ENCODE assay signal across 12 mouse cellular contexts in genomic region chr12:11837819-11838472, GRCm38 (mm10).
DNase-seq lines count a peak whose midpoint lies in the region; ATAC-seq and TF ChIP-seq lines count a peak whose summit lies in the region.
"Had no signal": no experiment of that assay in that cellular context is flagged by ENCODE, and none has a peak within 500 bp of the region (broad histone marks: within the 10 kb centered on the region; RNA-seq: fewer than 3 reads in every experiment).

No protein-coding gene starts in this region.

- H3K4me3 ChIP-seq in midbrain, postnatal 0 days (ENCODE audit: low read depth, low read length) = no peak overlapping the region
- H3K4me3 ChIP-seq in midbrain, embryonic 10.5 days = no peak overlapping the region
- H3K4me3 ChIP-seq: limb, embryonic 15.5 days; midbrain, embryonic 12.5 days; neural tube, embryonic 15.5 days had no signal

- no peaks in the 10 kb centered on the region for H3K9me3 ChIP-seq in midbrain, postnatal 0 days (ENCODE audit: low read length)
- H3K9me3 ChIP-seq in midbrain, embryonic 10.5 days (replicated peaks) = no peaks in the 10 kb centered on the region
- H3K9me3 ChIP-seq: limb, embryonic 15.5 days; midbrain, embryonic 12.5 days; neural tube, embryonic 15.5 days had no signal

- no peak overlapping the region for H3K27ac ChIP-seq in midbrain, postnatal 0 days (ENCODE audit: low read depth, low read length)
- no peak overlapping the region for H3K27ac ChIP-seq in midbrain, embryonic 10.5 days (replicated peaks)
- H3K27ac ChIP-seq: limb, embryonic 15.5 days; midbrain, embryonic 12.5 days; neural tube, embryonic 15.5 days had no signal

- H3K4me1 ChIP-seq in midbrain, postnatal 0 days (ENCODE audit: insufficient read depth, low read length) = no peaks in the 10 kb centered on the region
- no peaks in the 10 kb centered on the region for H3K4me1 ChIP-seq in midbrain, embryonic 10.5 days
- H3K4me1 ChIP-seq: limb, embryonic 15.5 days; midbrain, embryonic 12.5 days; neural tube, embryonic 15.5 days had no signal

- H3K9ac ChIP-seq in midbrain, postnatal 0 days (replicated peaks; ENCODE audit: low read length, poor library complexity, severe bottlenecking) = no peak overlapping the region
- H3K9ac ChIP-seq: limb, embryonic 15.5 days; midbrain, embryonic 12.5 days; neural tube, embryonic 15.5 days had no signal

- H3K4me2 ChIP-seq in midbrain, postnatal 0 days (ENCODE audit: low read depth, low read length, poor library complexity, severe bottlenecking) = no peak overlapping the region
- H3K4me2 ChIP-seq: limb, embryonic 15.5 days; midbrain, embryonic 12.5 days; neural tube, embryonic 15.5 days had no signal

- intact Hi-C loops in heart, postnatal 14 days (cut with DNase I) = no loop called here
- intact Hi-C loops in heart, postnatal 36 days (cut with DNase I) = no loop called here

- no peaks in the 10 kb centered on the region for H3K27me3 ChIP-seq in midbrain, postnatal 0 days (ENCODE audit: insufficient read depth, low read length)
- no peaks in the 10 kb centered on the region for H3K27me3 ChIP-seq in midbrain, embryonic 10.5 days (ENCODE audit: low read depth, poor library complexity, severe bottlenecking)
- H3K27me3 ChIP-seq: limb, embryonic 15.5 days; midbrain, embryonic 12.5 days; neural tube, embryonic 15.5 days had no signal

- WGBS in midbrain, postnatal 0 days = 59% methylated on average over 3 of the region's 3 CpGs
- 73% methylated on average over 3 of the region's 3 CpGs for WGBS in midbrain, embryonic 10.5 days

- no peaks in the 10 kb centered on the region for H3K36me3 ChIP-seq in midbrain, postnatal 0 days (ENCODE audit: insufficient read depth, low read length)
- no peaks in the 10 kb centered on the region for H3K36me3 ChIP-seq in midbrain, embryonic 10.5 days
- H3K36me3 ChIP-seq: limb, embryonic 15.5 days; midbrain, embryonic 12.5 days; neural tube, embryonic 15.5 days had no signal

- ATAC-seq in midbrain, postnatal 0 days (ENCODE audit: low FRiP score) = no peak
- no peak for ATAC-seq in inflammation-experienced regulatory T-cells, adult 6 months

- TF ChIP-seq CTCF in midbrain, postnatal 0 days (IDR thresholded peaks at IDR 0.05) = 0 out of 2 replicates have a peak, but pooled peaks have one; percentile 4

- DNase-seq in heart, postnatal 14 days = peak; percentile 1 to 4
- no peak for DNase-seq in heart, postnatal 36 days
- peak; percentile 58 for DNase-seq in midbrain, postnatal 0 days (ENCODE audit: low spot score)
- DNase-seq in midbrain, embryonic 10.5 days (ENCODE audit: low spot score) = no peak
- peak; percentile 46 for DNase-seq in lung, postnatal 14 days
- no peak for DNase-seq in B cell, adult 2 months
- DNase-seq in urinary bladder, adult 18-20 months (ENCODE audit: low spot score in 2 of 2) = no peak
- DNase-seq: kidney, postnatal 25 days had no signal

Comparison
In these comparisons a context has a peak if more than half of its experiments do, and no peak if none do; other contexts are left out.
1. DNase-seq: peak in heart, postnatal 14 days (2 of 2), midbrain, postnatal 0 days (single experiment) and lung, postnatal 14 days (single experiment); none in heart, postnatal 36 days (0 of 2), midbrain, embryonic 10.5 days (single experiment), B cell, adult 2 months (0 of 2) and urinary bladder, adult 18-20 months (0 of 2).